Mouse (Mus musculus) effector memory CD4-positive, alpha-beta T cell, adult 7 months (primary cell): ENCODE measurements around the gene Smpd4. TPM values are rescaled to one million over a fixed set of nuclear protein-coding genes. Genes with fewer than 3 reads are reported as not detected.

Experiments
- polyA plus RNA-seq: library from polyadenylated mRNA; unstranded; fragments of 100-300 nt; shearing (Covaris generic); gene quantifications from one replicate; pipeline ENCODE4 v1.2.1, GENCODE M21; 2017

Smpd4 gene
- polyA plus RNA-seq, result 20.1 TPM

GRCm38 (mm10) chr16:17619198-17620105, at the start of gene Smpd4:
Gene Smpd4 (plus strand): TSS chr16:17619354.

GRCm38 (mm10) chr16:17583064-17583463, 36.1 kb upstream of the Smpd4 start, which contains the start of gene Slc7a4:
Gene Slc7a4 (minus strand): TSS chr16:17583214.

GRCm38 (mm10) chr16:17646310-17647114, 27.4 kb downstream of the Smpd4 start, which contains the start of gene Ccdc74a:
Gene Ccdc74a (plus strand): TSS chr16:17646470.

Other genes starting within 250 kb of the Smpd4 start
- 18.5 TPM for gene Snap29, start 213.4 kb upstream of the Smpd4 start, polyA plus RNA-seq
- gene Pi4ka, start 213.0 kb upstream of the Smpd4 start, polyA plus RNA-seq, result 59.5 TPM
- gene Crkl, start 167.4 kb upstream of the Smpd4 start, polyA plus RNA-seq, result 57.1 TPM
- gene Aifm3, start 129.7 kb upstream of the Smpd4 start, polyA plus RNA-seq, result not detected
- 39.1 TPM for gene Lztr1, start 110.7 kb upstream of the Smpd4 start, polyA plus RNA-seq
- gene Thap7, start 88.2 kb upstream of the Smpd4 start, polyA plus RNA-seq, result 54.0 TPM
- 0.94 TPM for gene Lrrc74b, start 58.1 kb upstream of the Smpd4 start, polyA plus RNA-seq
- gene P2rx6, start 57.5 kb upstream of the Smpd4 start, polyA plus RNA-seq, result not detected
- gene Slc7a4, start 36.1 kb upstream of the Smpd4 start, polyA plus RNA-seq, result 0.40 TPM
- gene Ccdc74a, start 27.1 kb downstream of the Smpd4 start, polyA plus RNA-seq, result not detected
- gene Med15, start 113.5 kb downstream of the Smpd4 start, polyA plus RNA-seq, result 134 TPM
- gene Klhl22, start 140.3 kb downstream of the Smpd4 start, polyA plus RNA-seq, result 9.9 TPM
- gene Scarf2, start 177.9 kb downstream of the Smpd4 start, polyA plus RNA-seq, result not detected
- not detected for gene B830017H08Rik, start 213.8 kb downstream of the Smpd4 start, polyA plus RNA-seq
- gene Car15, start 219.0 kb downstream of the Smpd4 start, polyA plus RNA-seq, result 1.9 TPM